Mouse (Mus musculus) limb, embryonic 14.5 days (tissue): ENCODE results near the gene Asic2. TPM values are rescaled to one million over a fixed set of nuclear protein-coding genes. Genes with fewer than 3 reads are reported as not detected.

Experiments used
- ATAC-seq: fragments of 200-750 bp; cut with Nextera tagmentation; 2 replicates; pipeline ENCODE4 v1.8.0; 2017; ENCODE audit warnings: low read depth, moderate number of reproducible peaks, moderate TSS enrichment; ENCODE audit not compliant: low FRiP score
- DNase-seq: peaks from one replicate; pipeline ENCODE4 v3.0.0-alpha.2; 2015; ENCODE audit warnings: low spot score
- H3K27ac ChIP-seq: fragments of 300-500 bp; sonication (generic); replicated peaks from 2 replicates; pipeline ENCODE4 v1.5.1; 2014; ENCODE audit warnings: low read depth, mild to moderate bottlenecking, low read length, moderate library complexity, mixed read lengths
- H3K27me3 ChIP-seq: fragments of 300-500 bp; sonication (generic); 2 replicates; pipeline ENCODE4 v1.6.1; 2014; ENCODE audit warnings: low read length, mixed read lengths; ENCODE audit not compliant: control insufficient read depth, insufficient read depth
- H3K36me3 ChIP-seq: fragments of 300-500 bp; sonication (generic); 2 replicates; pipeline ENCODE4 v1.6.1; 2014; ENCODE audit warnings: mild to moderate bottlenecking, low read length, moderate library complexity, mixed read lengths; ENCODE audit not compliant: control insufficient read depth, insufficient read depth
- H3K4me1 ChIP-seq: fragments of 300-500 bp; sonication (generic); 2 replicates; pipeline ENCODE4 v1.6.1; 2014; ENCODE audit warnings: antibody characterized with exemption, low read length, mixed read lengths; ENCODE audit not compliant: control insufficient read depth, insufficient read depth
- H3K4me2 ChIP-seq: fragments of 300-500 bp; sonication (generic); replicated peaks from 2 replicates; pipeline ENCODE4 v1.6.1; 2014; ENCODE audit warnings: low read depth, mild to moderate bottlenecking, low read length, moderate library complexity; ENCODE audit not compliant: severe bottlenecking
- H3K4me3 ChIP-seq: fragments of 300-500 bp; sonication (generic); replicated peaks from 2 replicates; pipeline ENCODE4 v1.5.1; 2014; ENCODE audit warnings: low read length
- H3K9ac ChIP-seq: fragments of 300-500 bp; sonication (generic); 2 replicates; pipeline ENCODE4 v1.6.1; 2014; ENCODE audit warnings: mild to moderate bottlenecking, low read depth, low read length, moderate library complexity; ENCODE audit not compliant: severe bottlenecking
- H3K9me3 ChIP-seq: fragments of 300-500 bp; sonication (generic); 2 replicates; pipeline ENCODE4 v1.6.1; 2016; ENCODE audit warnings: low read length; ENCODE audit not compliant: control insufficient read depth
- POLR2A ChIP-seq: fragments of 200-500 bp; IDR thresholded peaks from 2 replicates; pipeline ENCODE4 v1.8.0; 2012; ENCODE audit warnings: inconsistent platforms, mild to moderate bottlenecking, moderate library complexity, borderline replicate concordance; ENCODE audit not compliant: insufficient read depth, insufficient read length; ENCODE audit errors: extremely low read depth
- WGBS: fragments of 180-500 bp; shearing (Covaris S2); extraction: QIAGEN DNeasy Blood & Tissue Kit; methylation state at CpG from one replicate; pipeline ENCODE4 v1.1.7; 2014; 5-methylcytosine and 5-hydroxymethylcytosine counted together
- polyA plus RNA-seq, 2 experiments: library from polyadenylated mRNA; depleted of rRNA in 1 of 2; stranded (reverse) in 1 of 2; unstranded in 1 of 2; fragments of >200 nt; fragmentation: Nextera tagmentation in 1 of 2; extraction: Ambion mirVana in 1 of 2; gene quantifications; 2 replicates each; pipeline versions ENCODE4 v1.2.1 to v1.2.3; 2012 to 2014

Asic2 gene
- polyA plus RNA-seq, 2 experiments, result 0.72 to 1.3 TPM

GRCm38 (mm10) chr11:81841001-81841400, 127.3 kb downstream of the Asic2 start:
- WGBS, result 40% methylated on average over 2 of the region's 2 CpGs
- H3K9me3 ChIP-seq, result no peaks in the 10 kb centered on the region
- H3K9ac ChIP-seq, result no peak overlapping the region
- no peak overlapping the region for H3K4me3 ChIP-seq
- H3K4me2 ChIP-seq, result no peak overlapping the region
- ATAC-seq (no peak), DNase-seq (no peak)
- no peak overlapping the region for H3K27ac ChIP-seq
- H3K27me3 ChIP-seq, result no peaks in the 10 kb centered on the region
- no peaks in the 10 kb centered on the region for H3K4me1 ChIP-seq
- no peaks in the 10 kb centered on the region for H3K36me3 ChIP-seq
- no peak for TF ChIP-seq POLR2A

- Histone ChIP-seq H3K4me1 (no peaks in the 10 kb centered on the region), H3K27ac (no peak overlapping the region), H3K36me3 (no peaks in the 10 kb centered on the region), H3K9me3 (no peaks in the 10 kb centered on the region), H3K27me3 (no peaks in the 10 kb centered on the region), H3K9ac (no peak overlapping the region), H3K4me3 (no peak overlapping the region), H3K4me2 (no peak overlapping the region)
- no peak for TF ChIP-seq POLR2A
- DNase-seq, result no peak
- ATAC-seq, result no peak
- 72% methylated on average over 4 of the region's 4 CpGs for WGBS
Measured at GRCm38 (mm10) chr11:81838426-81838825, 129.8 kb downstream of the Asic2 start.

GRCm38 (mm10) chr11:81832381-81832780, 135.9 kb downstream of the Asic2 start:
- 83% methylated on average over 1 of the region's 1 CpGs for WGBS
- no peaks in the 10 kb centered on the region for H3K27me3 ChIP-seq

GRCm38 (mm10) chr11:81816531-81816930, 151.7 kb downstream of the Asic2 start:
- Histone ChIP-seq H3K27ac (no peak overlapping the region), H3K4me2 (no peak overlapping the region)
- TF ChIP-seq POLR2A, result no peak

More at GRCm38 (mm10) chr11:81832381-81832780, 135.9 kb downstream of the Asic2 start:
- no peak overlapping the region for H3K4me3 ChIP-seq
- no peaks in the 10 kb centered on the region for H3K36me3 ChIP-seq
- DNase-seq (no peak), ATAC-seq (no peak)
- no peak for TF ChIP-seq POLR2A
- no peak overlapping the region for H3K9ac ChIP-seq
- no peaks in the 10 kb centered on the region for H3K4me1 ChIP-seq
- no peak overlapping the region for H3K4me2 ChIP-seq
- H3K9me3 ChIP-seq, result no peaks in the 10 kb centered on the region
- no peak overlapping the region for H3K27ac ChIP-seq

GRCm38 (mm10) chr11:81814816-81815215, 153.4 kb downstream of the Asic2 start:
- TF ChIP-seq POLR2A, result no peak
- 79% methylated on average over 1 of the region's 1 CpGs for WGBS

More at GRCm38 (mm10) chr11:81816531-81816930, 151.7 kb downstream of the Asic2 start:
- Histone ChIP-seq H3K27me3 (no peaks in the 10 kb centered on the region), H3K9ac (no peak overlapping the region), H3K4me1 (no peaks in the 10 kb centered on the region), H3K4me3 (no peak overlapping the region), H3K36me3 (no peaks in the 10 kb centered on the region), H3K9me3 (no peaks in the 10 kb centered on the region)
- 46% methylated on average over 5 of the region's 5 CpGs for WGBS
- DNase-seq, result no peak
- ATAC-seq, result no peak

More at GRCm38 (mm10) chr11:81814816-81815215, 153.4 kb downstream of the Asic2 start:
- Histone ChIP-seq H3K9me3 (no peaks in the 10 kb centered on the region), H3K27ac (no peak overlapping the region), H3K36me3 (no peaks in the 10 kb centered on the region), H3K9ac (no peak overlapping the region), H3K4me1 (no peaks in the 10 kb centered on the region), H3K4me3 (no peak overlapping the region), H3K4me2 (no peak overlapping the region), H3K27me3 (no peaks in the 10 kb centered on the region)
- no peak for ATAC-seq
- DNase-seq, result no peak
